Mouse (Mus musculus) right cerebral cortex, postnatal 25 days (tissue): ENCODE results near the gene Lect2.
A peak's percentile ranks its signal among the peaks of the same experiment; 100 is the strongest.

Source experiments
- DNase-seq: peaks from one replicate; pipeline ENCODE4 v3.0.0; 2022

Lect2 gene

DNA sequence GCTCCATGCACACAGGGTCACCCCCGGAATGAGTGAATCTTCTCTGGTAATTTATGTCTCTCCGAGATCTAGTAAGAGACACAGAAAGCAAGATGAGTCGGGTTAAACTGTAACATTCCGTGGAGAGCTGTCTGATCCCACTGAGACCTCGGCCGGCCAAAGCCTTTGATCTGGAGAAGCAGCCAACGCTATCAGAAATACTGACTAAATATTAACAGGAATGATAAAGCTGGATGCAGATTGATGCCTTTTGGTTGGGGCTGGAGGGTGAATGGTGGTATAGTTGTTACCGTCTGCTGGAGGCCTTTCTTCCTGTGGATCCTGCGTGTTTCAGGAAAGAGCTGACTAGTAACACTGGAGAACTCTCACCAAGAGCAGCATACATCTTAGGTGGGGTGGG is at the start of gene Lect2:
Lect2 (minus strand) TSS at position 102 of the 400 bp plus-strand sequence.
- DNase-seq = no peak

DNA sequence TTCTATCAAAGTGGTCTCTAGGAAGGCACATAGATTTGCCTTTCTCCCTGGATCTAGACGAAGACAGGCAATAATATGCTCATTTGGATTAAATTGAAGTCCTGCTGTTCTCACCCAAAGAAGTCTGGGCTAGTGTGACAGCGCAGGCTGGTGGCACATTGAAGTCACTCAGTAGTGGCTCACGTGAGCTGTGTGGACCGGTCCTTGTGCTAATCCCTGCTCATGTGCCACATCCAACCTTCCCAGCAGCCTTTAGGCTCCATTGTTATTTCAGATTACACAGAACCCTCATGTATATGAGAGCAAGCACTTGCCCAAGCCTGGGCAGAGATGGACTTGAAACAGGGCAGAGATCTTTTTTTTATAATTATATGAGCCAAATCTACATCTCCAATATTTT is 49.0 kb upstream of the Lect2 start:
- DNase-seq = no peak

DNA sequence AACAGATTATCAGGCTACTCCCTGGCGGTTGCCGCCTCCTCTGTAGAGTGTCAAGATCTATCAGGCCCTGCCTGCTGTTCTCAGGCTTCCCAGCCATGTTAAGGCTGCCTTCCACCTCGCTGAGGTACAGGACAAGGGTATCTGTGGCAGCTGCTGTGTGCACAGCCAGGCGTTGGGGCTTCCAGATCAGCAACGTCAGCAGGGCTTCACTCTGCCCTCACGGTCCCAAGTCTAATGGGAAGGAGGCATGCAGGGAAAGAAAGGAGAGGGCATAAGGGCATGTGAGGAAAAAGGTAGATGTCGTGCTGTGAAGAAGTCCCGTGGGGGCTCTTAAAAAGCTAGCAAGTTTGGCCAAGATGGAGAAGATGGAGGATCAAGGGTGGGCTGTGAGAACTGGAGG is 46.9 kb upstream of the Lect2 start:
- DNase-seq = no peak

DNA sequence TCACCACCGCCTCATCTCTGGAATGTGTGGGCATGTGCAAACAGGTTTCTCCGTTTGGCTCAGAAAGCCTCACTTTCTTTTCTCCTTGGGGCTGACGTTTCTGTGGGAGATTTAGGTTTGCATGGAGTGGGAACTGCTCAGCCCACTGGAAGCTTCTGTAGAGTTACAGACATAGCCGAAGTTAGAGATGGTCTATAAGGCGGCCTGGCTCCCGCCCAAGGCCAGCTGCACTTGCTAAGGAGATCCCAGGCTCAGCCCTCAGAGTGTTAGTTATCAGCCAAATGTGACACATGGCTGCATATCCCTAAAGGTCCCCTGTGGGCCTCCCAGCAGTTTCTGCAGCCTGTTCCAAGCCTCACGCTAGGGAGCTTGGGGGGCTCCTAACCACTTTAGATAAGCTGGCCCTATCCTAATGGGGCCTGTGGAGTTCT is 45.7 kb upstream of the Lect2 start:
- DNase-seq = no peak

DNA sequence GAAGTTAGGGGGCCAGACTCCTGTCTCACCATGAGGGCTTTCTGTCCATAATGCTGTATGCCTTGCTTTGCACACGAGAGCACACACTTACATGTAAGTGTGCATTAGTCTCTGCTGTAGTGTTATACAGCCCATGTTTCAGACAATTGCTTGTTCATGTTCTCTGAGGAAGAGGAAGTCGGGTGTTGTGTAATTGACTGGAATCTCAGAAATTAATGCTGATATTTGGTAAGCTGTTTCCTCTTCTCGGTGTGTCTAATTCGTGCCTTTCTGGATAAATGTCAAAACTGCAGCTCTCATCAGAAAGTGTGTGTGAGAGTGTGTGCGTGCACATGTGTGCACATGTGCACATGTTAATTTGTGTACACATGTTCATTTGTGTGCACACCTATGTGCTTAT is 44.9 kb upstream of the Lect2 start:
- no peak for DNase-seq

DNA sequence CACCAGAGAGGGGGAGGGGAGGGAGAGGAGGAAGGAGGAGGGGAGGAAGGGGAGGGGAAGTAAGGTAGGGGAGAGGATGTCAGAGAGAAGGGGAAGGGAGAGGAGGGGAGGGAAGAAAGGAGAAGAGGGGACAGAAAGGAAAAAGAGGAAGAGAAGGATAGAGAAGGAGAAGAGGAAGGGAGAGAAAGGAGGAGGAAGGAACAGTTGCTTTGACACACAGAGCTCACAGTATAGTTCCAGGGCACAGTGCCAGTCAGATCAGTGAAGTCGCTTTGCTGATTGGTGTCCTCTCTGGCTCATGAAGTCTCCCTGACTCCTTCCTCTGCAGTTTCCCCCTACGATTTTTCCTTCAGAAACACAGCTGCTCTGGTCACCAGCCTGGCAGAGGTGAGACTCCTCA is 43.6 kb upstream of the Lect2 start:
- no peak for DNase-seq

DNA sequence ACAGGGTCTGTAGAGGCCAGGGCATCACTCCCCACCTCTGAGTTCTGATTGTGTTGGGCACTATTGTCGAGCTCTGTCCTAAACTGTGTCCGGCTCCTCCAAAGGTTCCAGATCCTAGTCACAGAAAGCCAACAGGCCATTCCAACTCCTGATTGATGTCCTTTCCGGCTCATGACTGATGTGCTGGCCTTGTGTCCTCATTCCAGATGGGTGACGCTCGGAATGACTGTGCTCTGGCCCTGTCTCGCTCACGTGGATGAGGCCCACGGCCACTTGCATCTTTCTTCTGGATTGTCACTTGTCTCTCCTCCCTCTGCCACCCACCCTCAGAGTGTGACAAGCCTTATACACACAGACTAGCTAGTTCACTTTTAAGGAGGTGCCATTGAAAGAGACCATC is 42.9 kb upstream of the Lect2 start:
- DNase-seq = no peak

DNA sequence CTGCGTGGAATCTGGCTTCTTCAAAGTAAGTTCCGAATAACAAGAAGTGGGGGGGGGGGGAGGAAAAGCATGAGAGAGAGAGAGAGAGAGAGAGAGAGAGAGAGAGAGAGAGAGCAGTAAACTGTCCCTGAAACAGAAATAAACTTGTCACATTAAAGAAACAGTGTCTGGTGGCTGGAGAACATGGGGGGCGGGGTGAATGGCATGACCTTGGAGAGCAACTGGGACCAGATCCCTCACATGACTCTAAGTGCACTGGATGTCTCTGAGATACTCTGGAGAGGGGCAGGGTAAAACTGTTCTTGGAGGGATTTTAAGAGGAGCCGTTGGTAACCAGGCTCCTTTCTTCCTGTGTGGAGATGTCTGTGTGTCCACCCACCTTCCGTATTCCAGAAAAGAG is 41.9 kb upstream of the Lect2 start:
- no peak for DNase-seq

DNA sequence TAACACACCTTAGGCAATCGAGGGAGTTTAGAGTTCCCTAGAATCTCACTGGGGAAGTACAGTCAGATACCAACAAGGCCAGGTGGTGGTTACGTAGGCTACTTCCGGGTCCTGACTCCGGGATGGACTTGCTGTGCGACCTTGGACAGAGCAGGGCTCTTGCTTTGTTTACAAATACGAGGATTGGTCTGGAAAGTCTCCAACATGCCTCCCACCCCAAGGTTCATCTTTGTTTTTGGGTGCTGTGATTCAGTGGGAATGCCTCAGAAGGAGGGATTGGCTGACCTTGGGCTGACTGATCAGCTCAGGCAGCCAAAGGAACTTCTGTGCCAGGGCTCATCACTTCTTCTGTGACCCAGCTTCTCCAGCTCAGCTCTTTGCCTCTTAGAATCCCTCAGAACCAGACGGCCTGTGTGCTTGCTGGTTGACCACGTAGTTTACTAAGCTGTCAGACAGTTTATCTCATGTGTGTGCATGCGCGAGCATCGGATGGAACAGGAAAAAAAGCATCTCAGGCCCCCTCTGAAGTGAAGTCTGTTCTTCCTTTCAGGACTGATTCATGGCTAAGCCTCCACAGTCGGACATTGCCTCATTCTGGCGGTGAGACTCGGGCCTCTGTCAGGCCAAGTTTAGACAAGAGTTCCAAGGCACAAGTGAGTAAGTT is 40.3 kb upstream of the Lect2 start:
- DNase-seq = no peak

DNA sequence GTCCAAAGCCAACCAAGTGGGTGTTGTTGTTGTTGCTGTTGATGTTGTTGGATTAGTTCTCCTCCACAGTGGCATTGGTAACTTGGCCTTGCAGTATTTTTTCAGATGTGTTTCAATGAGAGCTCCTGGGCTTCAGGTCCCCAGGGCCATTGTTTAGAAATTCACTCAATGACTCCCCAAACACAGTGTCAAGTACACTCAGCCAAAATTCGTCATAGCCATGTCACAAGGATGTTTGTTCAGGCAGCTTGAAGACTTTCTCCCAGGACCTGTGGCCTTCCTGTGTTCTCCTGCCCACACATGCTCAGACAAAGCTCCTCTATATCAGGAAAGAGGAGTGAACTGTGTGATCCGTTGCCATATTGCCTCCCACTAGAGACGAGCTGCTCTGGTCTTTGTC is 37.7 kb upstream of the Lect2 start:
- DNase-seq = no peak

DNA sequence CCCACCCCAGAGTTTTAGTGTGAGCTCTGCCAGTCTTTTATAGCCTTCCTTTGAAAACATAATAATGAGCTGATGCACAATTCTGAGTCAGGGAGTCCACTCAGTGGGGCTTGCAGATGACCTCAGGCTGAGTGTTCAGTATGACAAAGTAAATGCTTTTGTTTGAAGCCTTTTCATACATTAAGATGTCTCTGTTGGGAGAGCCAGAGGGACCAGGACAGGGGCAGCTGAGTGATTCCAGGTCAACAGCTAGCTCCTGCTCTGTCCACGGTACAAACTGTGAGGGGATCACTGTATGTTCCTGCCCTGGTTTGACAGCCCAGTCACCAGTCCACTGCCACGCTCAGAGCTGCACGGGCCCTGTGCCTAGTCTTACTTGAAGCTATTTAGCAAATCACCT is 34.4 kb upstream of the Lect2 start:
- no peak for DNase-seq

DNA sequence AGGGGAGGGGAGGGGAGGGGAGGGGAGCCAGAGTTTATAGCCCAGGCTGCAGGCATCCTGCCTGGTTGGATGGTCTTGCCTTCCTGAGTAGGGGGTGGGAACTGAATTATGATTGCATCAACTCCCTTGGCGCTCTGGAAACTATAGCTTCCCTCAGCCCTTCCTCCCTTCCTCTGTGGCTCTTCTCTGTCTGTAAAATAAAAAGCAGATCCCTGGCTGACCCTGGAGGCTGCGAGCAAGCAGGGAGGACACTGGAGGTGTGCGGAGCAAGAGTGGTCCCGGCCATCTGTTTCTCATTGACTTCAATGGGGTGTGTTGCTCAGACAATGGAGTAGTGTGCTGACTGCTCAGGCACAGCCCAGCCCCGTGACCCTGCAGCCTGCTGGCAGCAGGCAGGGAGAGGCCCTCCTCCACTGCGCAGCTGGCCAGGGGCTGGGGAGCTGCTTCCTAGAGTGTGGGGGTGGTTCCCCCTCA is 33.7 kb upstream of the Lect2 start:
- peak; percentile 27 for DNase-seq

DNA sequence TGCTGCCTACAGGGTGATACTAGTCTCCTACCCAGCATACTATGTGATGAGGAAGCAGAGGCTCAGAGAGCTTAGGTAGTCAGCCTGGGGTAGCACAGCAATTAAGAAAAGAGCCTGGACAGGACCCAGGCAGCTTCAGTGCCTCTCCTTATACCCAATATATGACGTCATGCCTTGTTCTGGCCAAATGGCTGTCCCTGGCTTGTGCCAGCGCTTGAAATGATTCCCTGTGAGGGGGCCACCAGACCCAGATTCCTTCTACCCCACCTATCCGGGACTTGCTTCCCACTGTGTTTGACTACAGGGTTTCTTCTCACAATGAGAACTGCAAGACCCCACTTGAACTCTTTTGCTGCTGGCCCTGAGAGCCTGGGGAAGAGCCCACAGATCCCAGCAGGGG is 33.2 kb upstream of the Lect2 start:
- no peak for DNase-seq

DNA sequence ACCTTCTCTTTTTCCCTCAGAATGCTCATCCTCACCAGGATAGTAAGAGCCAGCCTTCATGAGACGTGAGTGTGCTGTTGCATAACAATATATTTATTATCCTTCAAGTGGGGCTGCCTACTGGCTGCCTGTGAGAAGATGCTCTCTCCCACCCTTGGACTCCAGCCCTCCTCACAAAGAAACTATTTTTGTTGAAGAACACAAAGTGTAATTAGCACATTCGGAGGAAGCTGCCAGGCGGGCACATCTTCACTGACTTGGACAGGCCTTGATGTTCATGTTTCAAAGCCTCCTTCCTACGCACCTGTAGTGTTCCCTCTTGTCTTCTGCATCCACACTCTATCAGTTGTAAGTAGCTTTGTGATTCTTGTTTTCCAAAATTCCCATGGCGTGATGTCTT is 32.1 kb upstream of the Lect2 start:
- no peak for DNase-seq

DNA sequence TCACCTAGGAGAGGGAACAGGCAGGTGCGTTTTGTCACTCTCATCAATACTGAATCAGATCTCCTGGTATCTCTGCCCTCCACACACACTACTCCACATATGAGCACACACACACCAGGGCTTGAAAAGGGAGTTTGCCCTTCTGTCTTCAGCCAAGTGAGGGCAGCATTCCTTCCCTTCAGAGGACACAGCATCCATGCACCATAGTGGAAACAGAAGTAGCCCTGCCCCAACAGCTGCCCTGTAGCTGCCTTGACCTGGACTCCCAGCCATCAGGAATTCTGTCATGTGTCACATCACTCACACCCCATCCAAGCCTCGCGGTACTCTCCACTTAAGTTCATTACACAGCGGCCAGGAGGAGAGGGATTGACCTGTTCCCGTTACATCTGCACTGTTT is 29.8 kb upstream of the Lect2 start:
- DNase-seq = no peak

DNA sequence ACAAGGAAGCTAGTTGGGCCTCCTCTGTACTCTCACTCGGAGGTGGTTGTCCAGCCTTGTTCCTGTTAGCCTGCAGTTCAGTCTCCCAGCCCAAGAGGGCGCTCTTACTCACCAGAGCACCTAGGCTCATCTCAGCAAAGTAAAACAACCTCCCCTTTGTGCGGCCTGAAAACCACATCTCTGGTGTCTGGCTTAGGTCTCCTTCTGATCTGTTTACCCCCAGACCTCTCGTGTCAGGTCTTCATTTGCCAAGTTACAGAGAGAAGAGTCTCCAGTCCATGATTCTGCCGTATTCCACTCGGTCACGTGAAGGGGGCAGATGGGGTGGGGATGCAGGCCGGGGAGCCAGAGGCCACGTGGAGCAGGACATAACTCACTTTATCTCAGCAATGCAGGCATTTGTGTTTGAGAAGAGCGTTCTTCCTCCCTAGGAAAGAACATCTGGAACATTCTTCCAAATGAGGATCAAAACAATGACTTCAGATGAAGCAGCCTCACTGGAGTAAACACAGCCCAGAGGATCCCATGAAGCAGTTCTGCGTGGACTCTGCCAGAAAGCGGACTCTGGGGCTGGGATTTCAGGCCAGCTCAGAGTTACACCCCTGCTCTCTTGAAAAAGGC is 27.5 kb upstream of the Lect2 start:
- peak; percentile 45 for DNase-seq

DNA sequence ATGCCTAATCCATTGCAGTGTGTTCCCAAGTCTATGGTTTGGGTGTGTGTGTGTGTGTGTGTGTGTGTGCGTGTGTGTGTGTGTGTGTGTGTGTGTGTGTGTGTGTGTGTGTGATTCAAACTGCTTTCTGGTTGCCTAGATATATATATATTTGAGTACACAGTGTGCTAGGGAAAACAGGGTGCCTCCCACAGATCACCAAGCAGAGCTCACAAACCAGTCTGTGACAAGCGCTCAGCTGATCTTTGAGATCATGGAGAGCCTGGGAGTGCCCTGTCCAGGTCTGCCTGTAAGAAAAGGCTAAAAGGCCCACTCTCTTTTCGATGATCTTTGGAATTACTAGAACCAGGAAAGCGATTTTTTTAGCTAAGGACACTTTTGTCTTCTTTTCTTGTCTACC is 26.8 kb upstream of the Lect2 start:
- DNase-seq = no peak

DNA sequence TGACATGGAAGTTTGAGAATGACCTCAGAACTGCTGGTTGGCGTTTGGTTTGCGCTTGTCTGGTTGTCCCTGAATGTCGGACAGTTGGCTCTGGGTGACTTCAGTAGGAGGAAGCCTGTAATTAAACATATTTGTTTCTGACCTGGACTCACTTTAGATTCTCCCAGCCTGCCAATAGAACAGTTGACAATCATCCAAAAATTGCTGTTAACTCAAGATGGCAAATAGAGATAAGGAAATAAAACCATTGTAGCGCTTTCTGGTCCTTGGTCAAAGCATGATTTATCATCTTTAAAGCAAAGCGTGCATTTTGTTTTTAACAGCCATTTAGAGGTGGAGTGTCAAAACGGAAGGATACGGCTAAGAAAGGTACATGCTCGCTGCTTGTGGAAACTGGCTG is 23.3 kb upstream of the Lect2 start:
- no peak for DNase-seq

DNA sequence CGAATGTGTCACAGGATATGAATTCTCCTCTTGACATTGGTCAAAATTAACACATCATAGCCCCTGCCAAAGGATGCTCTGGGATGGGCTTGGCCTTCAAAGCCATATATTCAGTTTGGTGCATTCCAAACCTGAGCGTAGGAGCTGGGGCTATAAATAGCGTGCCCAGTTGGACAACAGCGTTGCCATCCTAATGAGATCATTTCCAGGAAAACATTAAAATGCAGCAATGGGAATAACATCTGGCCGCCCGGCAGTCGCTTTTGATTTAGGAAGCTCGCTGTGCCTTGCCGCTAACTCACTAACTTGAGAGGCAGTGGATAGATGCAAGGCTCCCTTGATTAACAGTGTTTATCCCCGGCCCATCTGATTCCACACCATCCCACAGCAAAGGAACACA is 18.0 kb upstream of the Lect2 start:
- DNase-seq = no peak

DNA sequence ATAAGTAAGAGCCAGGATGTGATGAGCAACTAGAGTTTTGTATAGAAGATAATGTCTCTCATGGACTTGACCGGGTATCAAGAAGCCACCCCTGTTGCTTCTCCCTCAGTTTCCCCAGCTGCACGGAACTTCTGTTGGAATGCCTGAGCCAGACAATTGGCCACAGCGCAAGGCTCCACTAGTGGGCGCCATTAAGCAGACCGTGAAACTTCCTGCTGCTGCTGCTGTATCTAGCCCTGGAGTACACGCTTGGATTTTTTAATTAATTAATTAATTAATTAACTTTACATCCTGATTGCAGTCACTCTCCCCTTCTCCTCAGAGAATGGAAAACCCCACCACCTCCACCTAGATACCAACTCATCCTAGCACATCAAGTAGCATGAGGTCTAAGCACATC is 14.8 kb upstream of the Lect2 start:
- DNase-seq = no peak

DNA sequence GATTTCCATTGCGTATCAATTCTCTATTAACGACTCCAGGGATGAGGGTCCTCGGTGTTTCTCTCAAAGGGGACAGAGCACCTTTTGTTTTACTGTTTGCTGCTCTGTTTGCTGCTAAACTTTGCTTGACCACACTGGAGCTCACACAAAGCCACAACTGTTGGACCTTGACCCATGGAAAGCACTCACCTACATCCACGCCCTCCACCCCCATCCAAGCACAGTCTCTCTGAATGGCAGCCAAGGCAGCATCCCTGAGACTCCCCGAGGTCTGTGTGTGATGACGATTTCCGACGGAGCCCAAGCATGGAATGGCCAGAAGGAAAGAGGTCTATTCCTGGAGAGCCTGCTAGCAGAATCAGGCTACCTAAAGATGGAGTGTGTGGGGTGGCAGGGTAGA is 12.8 kb upstream of the Lect2 start:
- DNase-seq = no peak

DNA sequence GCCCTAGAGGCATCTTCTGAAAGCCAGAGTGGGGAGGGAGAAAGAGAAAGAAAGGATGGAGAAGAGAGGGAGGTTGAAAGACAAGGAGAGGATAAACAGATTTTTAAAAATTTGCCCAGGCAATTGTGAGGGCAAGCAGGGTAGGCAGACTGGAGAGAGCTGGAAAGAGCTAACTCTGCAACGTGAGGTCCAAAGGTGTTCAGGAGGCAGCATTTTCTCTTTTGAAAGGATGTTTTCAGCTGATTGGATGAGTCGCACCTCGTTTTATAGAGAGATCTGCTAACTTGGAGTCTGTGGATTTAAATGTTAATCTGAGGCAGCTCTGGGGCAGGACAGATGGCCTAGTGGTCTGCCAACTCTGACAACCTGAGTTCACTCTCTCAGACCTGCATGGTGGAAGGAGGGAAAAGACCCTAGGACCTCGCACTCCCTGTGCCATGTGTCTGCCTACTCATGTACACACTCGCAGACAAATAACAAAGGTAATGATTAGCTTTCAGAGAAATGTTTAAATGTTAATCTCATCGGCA is 11.6 kb upstream of the Lect2 start:
- no peak for DNase-seq

DNA sequence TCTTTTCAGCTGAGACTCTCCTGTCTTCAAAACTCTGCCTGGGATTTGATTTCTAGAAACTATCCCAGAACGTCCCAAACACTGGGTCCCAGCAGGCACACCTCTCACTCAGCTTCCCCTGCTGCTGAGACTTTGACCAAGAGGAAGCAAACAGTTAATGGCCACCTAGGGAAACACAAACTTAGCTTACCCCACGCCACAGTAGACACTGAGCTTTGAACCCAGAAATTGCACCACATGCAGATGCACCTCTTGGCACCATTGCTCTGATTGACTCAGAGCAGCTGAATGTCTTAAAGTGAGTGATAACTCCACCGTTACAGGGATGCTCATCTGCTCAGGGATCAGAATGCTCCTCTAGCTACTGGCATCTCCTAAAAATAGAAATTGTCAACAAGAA is 10.5 kb upstream of the Lect2 start:
- no peak for DNase-seq

DNA sequence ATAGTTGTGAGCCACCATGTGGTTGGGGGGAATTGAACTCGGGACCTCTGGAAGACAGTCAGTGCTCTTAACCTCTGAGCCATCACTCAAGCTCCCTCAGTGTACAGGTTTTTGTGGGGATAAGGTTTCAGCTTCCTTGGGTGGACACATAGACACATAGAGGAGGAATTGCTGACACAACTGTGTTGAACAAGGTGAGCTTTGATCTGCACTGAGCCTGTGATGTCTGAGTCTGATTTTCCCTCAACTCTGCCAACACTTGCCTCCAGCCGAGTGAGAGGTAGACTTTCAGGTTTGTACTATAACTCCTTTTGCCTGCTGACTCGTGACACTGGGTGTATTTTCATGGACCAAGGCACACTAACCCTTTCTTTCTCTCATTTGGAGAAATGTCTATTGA is 8.4 kb upstream of the Lect2 start:
- DNase-seq = no peak

DNA sequence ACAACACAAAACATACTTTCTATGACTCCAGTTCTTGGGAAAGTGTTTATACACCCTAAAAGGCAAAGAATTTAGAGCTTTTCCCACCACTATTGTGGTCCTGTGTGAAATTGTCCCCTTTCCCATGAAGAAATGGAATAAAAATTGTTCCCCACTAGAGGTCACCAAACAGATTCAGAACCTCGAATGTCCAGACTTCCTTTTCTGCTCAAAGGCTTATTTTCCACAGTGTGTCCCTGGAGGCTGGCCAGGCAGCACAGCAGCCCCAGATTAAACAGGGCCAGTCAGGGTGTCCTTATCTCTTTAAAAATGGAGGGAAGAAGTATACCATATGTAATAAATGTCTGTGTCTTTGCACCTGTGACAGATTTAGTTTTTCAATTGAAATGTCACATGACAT is 7.7 kb upstream of the Lect2 start:
- DNase-seq = no peak
